Comparison of ENCODE assay signal across 8 mouse cellular contexts in the genomic region with DNA sequence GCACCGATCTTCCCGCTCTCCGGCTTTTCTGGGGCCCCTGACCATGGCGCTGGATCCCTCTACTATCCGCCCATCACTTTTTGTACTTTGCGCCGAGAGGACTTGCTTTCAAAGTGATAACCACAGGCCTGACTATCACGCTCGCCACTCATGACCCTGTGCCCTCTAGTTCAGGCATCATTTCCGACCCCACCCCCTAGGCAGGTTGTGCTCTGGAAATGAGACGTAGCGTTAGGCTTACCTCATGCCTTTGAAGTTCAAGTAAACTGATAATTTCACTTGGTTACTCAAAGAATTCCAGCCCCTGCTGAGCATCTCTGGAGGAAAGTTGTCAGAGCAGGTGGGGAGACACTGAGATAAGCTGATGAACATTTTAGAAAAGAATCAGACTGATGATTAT. TPM values are rescaled to one million over a fixed set of nuclear protein-coding genes. Genes with fewer than 3 reads are reported as not detected.
A peak's percentile ranks its signal among the peaks of the same experiment; 100 is the strongest.
DNase-seq lines count a peak whose midpoint lies in the region; ATAC-seq lines count a peak whose summit lies in the region.

No protein-coding gene starts in this region.

- H3K9ac ChIP-seq in heart, embryonic 13.5 days = peak overlapping the region; percentile 92
- peak overlapping the region; percentile 79 for H3K9ac ChIP-seq in embryonic facial prominence, embryonic 13.5 days
- peak overlapping the region; percentile 81 for H3K9ac ChIP-seq in intestine, embryonic 15.5 days
- peak overlapping the region; percentile 88 for H3K9ac ChIP-seq in lung, embryonic 16.5 days (ENCODE audit: low read length)
- peak overlapping the region; percentile 57 for H3K9ac ChIP-seq in stomach, embryonic 14.5 days (replicated peaks; ENCODE audit: low read depth, low read length)

- H3K36me3 ChIP-seq in heart, embryonic 13.5 days = peaks cover 10% of the 10 kb centered on the region
- H3K36me3 ChIP-seq in embryonic facial prominence, embryonic 13.5 days = peaks cover 12% of the 10 kb centered on the region
- H3K36me3 ChIP-seq in intestine, embryonic 15.5 days = no peaks in the 10 kb centered on the region
- H3K36me3 ChIP-seq in lung, embryonic 16.5 days (ENCODE audit: control insufficient read depth, insufficient read depth, low read length) = peaks cover 3% of the 10 kb centered on the region; the same call in 1 of the 2 replicates
- no peaks in the 10 kb centered on the region; the same call in 1 of the 2 replicates for H3K36me3 ChIP-seq in stomach, embryonic 14.5 days (ENCODE audit: control insufficient read depth, insufficient read depth, low read length)

- H3K9me3 ChIP-seq in heart, embryonic 13.5 days = no peaks in the 10 kb centered on the region
- H3K9me3 ChIP-seq in embryonic facial prominence, embryonic 13.5 days = no peaks in the 10 kb centered on the region
- no peaks in the 10 kb centered on the region for H3K9me3 ChIP-seq in intestine, embryonic 15.5 days
- H3K9me3 ChIP-seq in lung, embryonic 16.5 days (ENCODE audit: control insufficient read depth, low read length) = no peaks in the 10 kb centered on the region
- H3K9me3 ChIP-seq in stomach, embryonic 14.5 days (ENCODE audit: control insufficient read depth, low read depth, low read length) = no peaks in the 10 kb centered on the region

- no peak for ATAC-seq in heart, embryonic 13.5 days (ENCODE audit: extremely low read depth, insufficient number of reproducible peaks, low FRiP score, low TSS enrichment)
- no peak for ATAC-seq in embryonic facial prominence, embryonic 13.5 days (ENCODE audit: insufficient number of reproducible peaks, insufficient read depth, low FRiP score, low TSS enrichment, low read depth)
- peak; percentile 11; the same call in 1 of the 2 replicates for ATAC-seq in intestine, embryonic 15.5 days
- no peak for ATAC-seq in lung, embryonic 16.5 days (ENCODE audit: low read depth)
- no peak for ATAC-seq in stomach, embryonic 14.5 days (ENCODE audit: insufficient number of reproducible peaks, insufficient read depth, low FRiP score, low read depth)

- DNase-seq in heart, postnatal 4 days = no peak
- DNase-seq in urinary bladder, postnatal 36 days (ENCODE audit: low spot score in 2 of 2) = no peak
- DNase-seq in layer of hippocampus, adult 8-10 months (ENCODE audit: low spot score in 2 of 2) = no peak

- WGBS in heart, embryonic 13.5 days = 3% methylated on average over 12 of the region's 12 CpGs
- WGBS in embryonic facial prominence, embryonic 13.5 days = 3% methylated on average over 12 of the region's 12 CpGs
- WGBS in intestine, embryonic 15.5 days = under 1% methylated on average over 12 of the region's 12 CpGs
- 4% methylated on average over 12 of the region's 12 CpGs for WGBS in lung, embryonic 16.5 days
- 1% methylated on average over 12 of the region's 12 CpGs for WGBS in stomach, embryonic 14.5 days

- H3K27ac ChIP-seq in heart, embryonic 13.5 days (replicated peaks) = peak overlapping the region; percentile 42; the same call in 1 of the 2 replicates
- H3K27ac ChIP-seq in embryonic facial prominence, embryonic 13.5 days = no peak overlapping the region
- 0 out of 2 replicates have a peak overlapping the region, but pooled peaks have one; percentile 44 for H3K27ac ChIP-seq in intestine, embryonic 15.5 days
- no peak overlapping the region for H3K27ac ChIP-seq in lung, embryonic 16.5 days (ENCODE audit: low read length)
- no peak overlapping the region for H3K27ac ChIP-seq in stomach, embryonic 14.5 days (ENCODE audit: low read length)

- no peaks in the 10 kb centered on the region for H3K27me3 ChIP-seq in heart, embryonic 13.5 days (replicated peaks)
- no peaks in the 10 kb centered on the region for H3K27me3 ChIP-seq in embryonic facial prominence, embryonic 13.5 days
- no peaks in the 10 kb centered on the region for H3K27me3 ChIP-seq in intestine, embryonic 15.5 days (replicated peaks)
- H3K27me3 ChIP-seq in lung, embryonic 16.5 days (ENCODE audit: control insufficient read depth, insufficient read depth, low read depth, low read length) = no peaks in the 10 kb centered on the region
- no peaks in the 10 kb centered on the region for H3K27me3 ChIP-seq in stomach, embryonic 14.5 days (ENCODE audit: control insufficient read depth, insufficient read depth, low read length)

- H3K4me1 ChIP-seq in heart, embryonic 13.5 days = peaks cover 16% of the 10 kb centered on the region
- H3K4me1 ChIP-seq in embryonic facial prominence, embryonic 13.5 days = peaks cover 20% of the 10 kb centered on the region
- peaks cover 11% of the 10 kb centered on the region; the same call in 1 of the 2 replicates for H3K4me1 ChIP-seq in intestine, embryonic 15.5 days (replicated peaks)
- peaks cover 12% of the 10 kb centered on the region for H3K4me1 ChIP-seq in lung, embryonic 16.5 days (replicated peaks; ENCODE audit: control insufficient read depth, insufficient read depth, low read length)
- peaks cover 5% of the 10 kb centered on the region for H3K4me1 ChIP-seq in stomach, embryonic 14.5 days (ENCODE audit: control insufficient read depth, insufficient read depth, low read length)

- peak overlapping the region; percentile 98 for H3K4me2 ChIP-seq in heart, embryonic 13.5 days
- peak overlapping the region; percentile 95 for H3K4me2 ChIP-seq in embryonic facial prominence, embryonic 13.5 days
- H3K4me2 ChIP-seq in intestine, embryonic 15.5 days (replicated peaks) = peak overlapping the region; percentile 98
- peak overlapping the region; percentile 90 for H3K4me2 ChIP-seq in lung, embryonic 16.5 days (ENCODE audit: low read depth, low read length)
- H3K4me2 ChIP-seq in stomach, embryonic 14.5 days (replicated peaks; ENCODE audit: low read depth, low read length) = peak overlapping the region; percentile 95

- H3K4me3 ChIP-seq in heart, embryonic 13.5 days = peak overlapping the region; percentile 85
- peak overlapping the region; percentile 73 for H3K4me3 ChIP-seq in embryonic facial prominence, embryonic 13.5 days
- peak overlapping the region; percentile 79 for H3K4me3 ChIP-seq in intestine, embryonic 15.5 days (replicated peaks)
- peak overlapping the region; percentile 64 for H3K4me3 ChIP-seq in lung, embryonic 16.5 days (ENCODE audit: low read length)
- H3K4me3 ChIP-seq in stomach, embryonic 14.5 days (ENCODE audit: low read depth, low read length) = peak overlapping the region; percentile 73

RNA-seq across cellular contexts. Expression of a gene that starts 0.6 kb away (rescaled TPM):
- polyA plus RNA-seq in heart, embryonic 13.5 days (2015; fragmentation: Nextera tagmentation; extraction: Ambion mirVana) = 0.56 and 0.60 TPM in 2 replicates
- total RNA-seq in heart, postnatal 4 days (2021) = 1 to 10 TPM in 1 of 2 experiments, under 1 TPM in 1; 0.95 to 1.1 TPM
- polyA plus RNA-seq in embryonic facial prominence, embryonic 13.5 days (2015; fragmentation: Nextera tagmentation; extraction: Ambion mirVana) = 1.6 and 1.9 TPM in 2 replicates
- polyA plus RNA-seq in intestine, embryonic 15.5 days (2015; fragmentation: Nextera tagmentation; extraction: Ambion mirVana) = 6.2 and 8.1 TPM in 2 replicates
- polyA plus RNA-seq in lung, embryonic 16.5 days (2015; fragmentation: Nextera tagmentation; extraction: Ambion mirVana) = 1.6 and 2.3 TPM in 2 replicates
- 1.8 TPM in 2 replicates for polyA plus RNA-seq in stomach, embryonic 14.5 days (2014; fragmentation: Nextera tagmentation; extraction: Ambion mirVana)
- total RNA-seq in layer of hippocampus, adult 8-10 months (2022) = 1 to 10 TPM; 3.3 to 5.1 (median 4.2) TPM

RNA-seq across cellular contexts. Expression of a gene that starts 1.0 kb away (rescaled TPM):
- 11.0 and 11.7 TPM in 2 replicates for polyA plus RNA-seq in heart, embryonic 13.5 days (2015; fragmentation: Nextera tagmentation; extraction: Ambion mirVana)
- total RNA-seq in heart, postnatal 4 days (2021) = 1 to 10 TPM; 8.4 to 8.7 TPM
- polyA plus RNA-seq in embryonic facial prominence, embryonic 13.5 days (2015; fragmentation: Nextera tagmentation; extraction: Ambion mirVana) = 23.5 and 23.6 TPM in 2 replicates
- polyA plus RNA-seq in intestine, embryonic 15.5 days (2015; fragmentation: Nextera tagmentation; extraction: Ambion mirVana) = 23.8 and 25.1 TPM in 2 replicates
- 14.9 and 16.4 TPM in 2 replicates for polyA plus RNA-seq in lung, embryonic 16.5 days (2015; fragmentation: Nextera tagmentation; extraction: Ambion mirVana)
- 20.0 and 20.7 TPM in 2 replicates for polyA plus RNA-seq in stomach, embryonic 14.5 days (2014; fragmentation: Nextera tagmentation; extraction: Ambion mirVana)
- 10 to 100 TPM; 19.0 to 30.4 (median 24.5) TPM for total RNA-seq in layer of hippocampus, adult 8-10 months (2022)

RNA-seq across cellular contexts. Expression of a gene that starts 23.0 kb away (rescaled TPM):
- polyA plus RNA-seq in heart, embryonic 13.5 days (2015; fragmentation: Nextera tagmentation; extraction: Ambion mirVana) = 236 and 262 TPM in 2 replicates
- 100 to 1,000 TPM; 109 to 112 TPM for total RNA-seq in heart, postnatal 4 days (2021)
- 199 and 208 TPM in 2 replicates for polyA plus RNA-seq in embryonic facial prominence, embryonic 13.5 days (2015; fragmentation: Nextera tagmentation; extraction: Ambion mirVana)
- 208 and 212 TPM in 2 replicates for polyA plus RNA-seq in intestine, embryonic 15.5 days (2015; fragmentation: Nextera tagmentation; extraction: Ambion mirVana)
- 275 and 278 TPM in 2 replicates for polyA plus RNA-seq in lung, embryonic 16.5 days (2015; fragmentation: Nextera tagmentation; extraction: Ambion mirVana)
- 241 and 253 TPM in 2 replicates for polyA plus RNA-seq in stomach, embryonic 14.5 days (2014; fragmentation: Nextera tagmentation; extraction: Ambion mirVana)
- 10 to 100 TPM in 2 of 4 experiments, 1 to 10 TPM in 2; 7.9 to 13.1 (median 10.5) TPM for total RNA-seq in layer of hippocampus, adult 8-10 months (2022)

RNA-seq across cellular contexts. Expression of a gene that starts 23.0 kb away (rescaled TPM):
- 93.0 and 101 TPM in 2 replicates for polyA plus RNA-seq in heart, embryonic 13.5 days (2015; fragmentation: Nextera tagmentation; extraction: Ambion mirVana)
- total RNA-seq in heart, postnatal 4 days (2021) = 10 to 100 TPM; 66.3 to 67.9 TPM
- polyA plus RNA-seq in embryonic facial prominence, embryonic 13.5 days (2015; fragmentation: Nextera tagmentation; extraction: Ambion mirVana) = 94.3 and 102 TPM in 2 replicates
- 118 and 126 TPM in 2 replicates for polyA plus RNA-seq in intestine, embryonic 15.5 days (2015; fragmentation: Nextera tagmentation; extraction: Ambion mirVana)
- 117 and 121 TPM in 2 replicates for polyA plus RNA-seq in lung, embryonic 16.5 days (2015; fragmentation: Nextera tagmentation; extraction: Ambion mirVana)
- polyA plus RNA-seq in stomach, embryonic 14.5 days (2014; fragmentation: Nextera tagmentation; extraction: Ambion mirVana) = 111 and 116 TPM in 2 replicates
- total RNA-seq in layer of hippocampus, adult 8-10 months (2022) = 10 to 100 TPM; 39.6 to 49.2 (median 44.0) TPM

RNA-seq across cellular contexts. Expression of a gene that starts 34.2 kb away (rescaled TPM):
- not detected in 2 replicates for polyA plus RNA-seq in heart, embryonic 13.5 days (2015; fragmentation: Nextera tagmentation; extraction: Ambion mirVana)
- not detected for total RNA-seq in heart, postnatal 4 days (2021)
- 0.11 TPM in 1 of 2 replicates, not detected in the other for polyA plus RNA-seq in embryonic facial prominence, embryonic 13.5 days (2015; fragmentation: Nextera tagmentation; extraction: Ambion mirVana)
- polyA plus RNA-seq in intestine, embryonic 15.5 days (2015; fragmentation: Nextera tagmentation; extraction: Ambion mirVana) = 0.10 TPM in 2 replicates
- 0.05 TPM in 1 of 2 replicates, not detected in the other for polyA plus RNA-seq in lung, embryonic 16.5 days (2015; fragmentation: Nextera tagmentation; extraction: Ambion mirVana)
- 0.13 TPM in 1 of 2 replicates, not detected in the other for polyA plus RNA-seq in stomach, embryonic 14.5 days (2014; fragmentation: Nextera tagmentation; extraction: Ambion mirVana)
- not detected for total RNA-seq in layer of hippocampus, adult 8-10 months (2022)

Comparison
In these comparisons a context has a peak if more than half of its experiments do, and no peak if none do; other contexts are left out.
1. H3K27ac ChIP-seq: peak in heart, embryonic 13.5 days (single experiment) and intestine, embryonic 15.5 days (single experiment); none in embryonic facial prominence, embryonic 13.5 days (single experiment), lung, embryonic 16.5 days (single experiment) and stomach, embryonic 14.5 days (single experiment).
2. Peak in every context shown above with its lines, with median percentiles within 50 percentile points of each other: H3K4me2 ChIP-seq, H3K4me3 ChIP-seq and H3K9ac ChIP-seq.